Mouse (Mus musculus) lung, postnatal 0 days (tissue): ENCODE measurements around the gene Ptrh1. TPM values are rescaled to one million over a fixed set of nuclear protein-coding genes. Genes with fewer than 3 reads are reported as not detected.

ENCODE experiments used
- ATAC-seq: fragments of 200-750 bp; cut with Nextera tagmentation; 2 replicates; pipeline ENCODE4 v1.8.0; 2017; ENCODE audit warnings: moderate library complexity
- DNase-seq: peaks from one replicate; pipeline ENCODE4 v3.0.0-alpha.2; 2016; ENCODE audit warnings: low spot score
- H3K27ac ChIP-seq: fragments of 300-500 bp; sonication (generic); 2 replicates; pipeline ENCODE4 v1.5.1; 2014; ENCODE audit warnings: antibody characterized with exemption, mild to moderate bottlenecking, low read length, mixed read lengths
- H3K27me3 ChIP-seq: fragments of 300-500 bp; sonication (generic); replicated peaks from 2 replicates; pipeline ENCODE4 v1.6.1; 2014; ENCODE audit warnings: low read length, mixed read lengths; ENCODE audit not compliant: insufficient read depth
- H3K36me3 ChIP-seq: fragments of 300-500 bp; sonication (generic); 2 replicates; pipeline ENCODE4 v1.6.1; 2014; ENCODE audit warnings: low read length, mixed read lengths; ENCODE audit not compliant: insufficient read depth
- H3K4me1 ChIP-seq: fragments of 300-500 bp; sonication (generic); 2 replicates; pipeline ENCODE4 v1.6.1; 2014; ENCODE audit warnings: antibody characterized with exemption, low read depth, low read length, mixed read lengths; ENCODE audit not compliant: insufficient read depth
- H3K4me2 ChIP-seq: fragments of 300-500 bp; sonication (generic); replicated peaks from 2 replicates; pipeline ENCODE4 v1.6.1; 2014; ENCODE audit warnings: low read depth, mild to moderate bottlenecking, low read length, moderate library complexity, mixed read lengths
- H3K4me3 ChIP-seq: fragments of 300-500 bp; sonication (generic); 2 replicates; pipeline ENCODE4 v1.5.1; 2014; ENCODE audit warnings: low read depth, low read length
- H3K9ac ChIP-seq: fragments of 300-500 bp; sonication (generic); replicated peaks from 2 replicates; pipeline ENCODE4 v1.6.1; 2014; ENCODE audit warnings: low read depth, mild to moderate bottlenecking
- H3K9me3 ChIP-seq: fragments of 300-500 bp; sonication (generic); 2 replicates; pipeline ENCODE4 v1.6.1; 2016; ENCODE audit warnings: low read length, mixed read lengths
- CTCF ChIP-seq: IDR thresholded peaks from 2 replicates; pipeline ENCODE4 v1.5.1; 2016; ENCODE audit warnings: antibody characterized with exemption, mild to moderate bottlenecking
- EP300 ChIP-seq: IDR thresholded peaks from 2 replicates; pipeline ENCODE4 v1.6.1; 2016; ENCODE audit warnings: antibody characterized with exemption, mild to moderate bottlenecking, control low read depth
- WGBS: fragments of 180-500 bp; shearing (Covaris S2); extraction: QIAGEN DNeasy Blood & Tissue Kit; methylation state at CpG from one replicate; pipeline ENCODE4 v1.1.7; 2014; 5-methylcytosine and 5-hydroxymethylcytosine counted together
- polyA plus RNA-seq: library from polyadenylated mRNA; unstranded; fragments of >200 nt; fragmentation: Nextera tagmentation; extraction: Ambion mirVana; gene quantifications from 2 replicates; pipeline ENCODE4 v1.2.1, GENCODE M21; 2015

Gene Ptrh1
- polyA plus RNA-seq, 1 experiment from 2014 or later, result 3.3 TPM

DNA sequence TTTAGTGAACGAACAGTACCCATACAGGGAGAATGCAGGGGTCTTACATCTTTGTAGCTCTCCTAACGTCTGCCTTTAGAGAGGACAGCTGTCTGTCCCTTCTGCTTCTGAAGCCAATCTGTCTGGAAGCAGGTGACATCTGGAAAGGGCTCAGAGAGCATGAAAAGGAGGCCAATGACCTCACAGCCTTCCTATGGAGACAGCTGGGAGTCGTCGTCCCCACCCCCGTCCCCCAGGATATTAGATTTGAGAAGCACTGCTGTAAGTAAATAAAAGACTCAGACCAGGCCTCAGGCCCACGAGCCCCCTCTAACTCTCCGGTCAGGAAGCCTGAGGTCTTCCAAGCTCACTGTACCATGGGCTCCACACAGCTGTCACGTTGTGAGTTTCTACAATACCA is 48.6 kb downstream of the Ptrh1 start:
- no peak overlapping the region for H3K27ac ChIP-seq
- peak; percentile 41 for DNase-seq

GRCm38 (mm10) chr2:32824778-32825177 is 49.2 kb downstream of the Ptrh1 start:
- Histone ChIP-seq H3K4me3 (no peak overlapping the region), H3K27ac (no peak overlapping the region), H3K4me1 (peaks cover 5% of the 10 kb centered on the region; the same call in 1 of the 2 replicates), H3K36me3 (no peaks in the 10 kb centered on the region), H3K4me2 (no peak overlapping the region), H3K9ac (no peak overlapping the region), H3K27me3 (no peaks in the 10 kb centered on the region), H3K9me3 (no peaks in the 10 kb centered on the region)
- DNase-seq, result no peak
- TF ChIP-seq EP300 (no peak), CTCF (no peak)
- WGBS, result 84% methylated on average over 1 of the region's 1 CpGs
- no peak for ATAC-seq

More for the DNA sequence above, 48.6 kb downstream of the Ptrh1 start:
- Histone ChIP-seq H3K4me2 (no peak overlapping the region), H3K4me3 (no peak overlapping the region), H3K36me3 (no peaks in the 10 kb centered on the region), H3K9ac (no peak overlapping the region), H3K4me1 (peaks cover 5% of the 10 kb centered on the region; the same call in 1 of the 2 replicates), H3K9me3 (no peaks in the 10 kb centered on the region), H3K27me3 (no peaks in the 10 kb centered on the region)
- ATAC-seq, result peak; percentile 37
- WGBS, result 42% methylated on average over 8 of the region's 8 CpGs
- TF ChIP-seq CTCF, result no peak
- TF ChIP-seq EP300, result no peak

DNA sequence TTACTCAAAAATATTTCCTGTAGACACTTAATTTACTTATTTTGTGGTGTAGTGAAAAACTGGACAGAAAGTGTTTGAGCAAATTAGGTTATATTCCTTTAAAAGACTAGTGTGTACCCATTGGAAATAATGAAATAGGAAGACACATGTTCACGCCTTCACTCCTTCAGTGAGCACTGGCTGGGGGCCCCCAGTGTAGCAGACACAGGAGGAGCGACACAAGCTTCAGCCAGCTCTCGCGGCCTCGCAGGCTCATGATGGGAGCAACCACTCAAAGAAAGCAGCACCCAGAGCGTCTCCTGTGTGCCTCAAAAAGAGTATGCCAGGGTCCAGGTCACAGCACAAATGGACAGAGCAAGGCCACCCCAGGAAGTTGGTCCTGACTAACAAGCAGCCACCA is 50.2 kb downstream of the Ptrh1 start:
- Histone ChIP-seq H3K4me3 (no peak overlapping the region), H3K9ac (no peak overlapping the region), H3K9me3 (no peaks in the 10 kb centered on the region), H3K4me1 (peaks cover 5% of the 10 kb centered on the region; the same call in 1 of the 2 replicates), H3K27me3 (no peaks in the 10 kb centered on the region), H3K36me3 (no peaks in the 10 kb centered on the region), H3K4me2 (no peak overlapping the region), H3K27ac (no peak overlapping the region)
- DNase-seq (no peak), ATAC-seq (no peak)
- no peak for TF ChIP-seq EP300
- TF ChIP-seq CTCF, result no peak
- WGBS, result 86% methylated on average over 6 of the region's 6 CpGs

Other genes starting within 250 kb of the Ptrh1 start
- 8.0 and 8.4 TPM in 2 replicates for gene Fam102a, start 240.5 kb upstream of the Ptrh1 start, polyA plus RNA-seq
- gene Dpm2, start 204.9 kb upstream of the Ptrh1 start, polyA plus RNA-seq, result 103 and 112 TPM in 2 replicates
- not detected in 2 replicates for gene Pip5kl1, start 201.0 kb upstream of the Ptrh1 start, polyA plus RNA-seq
- not detected in 2 replicates for gene 9430097D07Rik, start 200.1 kb upstream of the Ptrh1 start, polyA plus RNA-seq
- gene St6galnac4, start 188.7 kb upstream of the Ptrh1 start, polyA plus RNA-seq, result 32.0 and 38.9 TPM in 2 replicates
- 13.4 and 14.4 TPM in 2 replicates for gene St6galnac6, start 176.1 kb upstream of the Ptrh1 start, polyA plus RNA-seq
- gene Ak1, start 154.0 kb upstream of the Ptrh1 start, polyA plus RNA-seq, result 31.7 and 36.3 TPM in 2 replicates
- 118 and 130 TPM in 2 replicates for gene Eng, start 129.2 kb upstream of the Ptrh1 start, polyA plus RNA-seq
- 12.6 and 15.6 TPM in 2 replicates for gene Fpgs, start 71.6 kb upstream of the Ptrh1 start, polyA plus RNA-seq
- 62.8 and 68.7 TPM in 2 replicates for gene Cdk9, start 62.7 kb upstream of the Ptrh1 start, polyA plus RNA-seq
- 51.8 and 53.5 TPM in 2 replicates for gene Sh2d3c, start 54.7 kb upstream of the Ptrh1 start, polyA plus RNA-seq
- gene 6330409D20Rik, start 34.8 kb upstream of the Ptrh1 start, polyA plus RNA-seq, result 0.30 TPM in 2 replicates
- 60.9 and 63.5 TPM in 2 replicates for gene Tor2a, start 18.6 kb upstream of the Ptrh1 start, polyA plus RNA-seq
- 1.8 and 2.4 TPM in 2 replicates for gene Ttc16, start 153 bp upstream of the Ptrh1 start, polyA plus RNA-seq
- 2.2 and 5.2 TPM in 2 replicates for gene Cfap157, start 8.6 kb downstream of the Ptrh1 start, polyA plus RNA-seq
- gene Stxbp1, start 71.5 kb downstream of the Ptrh1 start, polyA plus RNA-seq, result 22.2 and 22.4 TPM in 2 replicates
- gene Fam129b, start 100.3 kb downstream of the Ptrh1 start, polyA plus RNA-seq, result 121 and 150 TPM in 2 replicates
- gene Rpl12, start 185.8 kb downstream of the Ptrh1 start, polyA plus RNA-seq, result 78.4 and 82.5 TPM in 2 replicates
- 5.8 and 6.3 TPM in 2 replicates for gene Lrsam1, start 185.8 kb downstream of the Ptrh1 start, polyA plus RNA-seq
- gene Slc2a8, start 206.3 kb downstream of the Ptrh1 start, polyA plus RNA-seq, result 19.5 and 20.1 TPM in 2 replicates